Mouse (Mus musculus) brain, embryonic 14.5 days (tissue): Measurements from ENCODE around the gene 5730522E02Rik.

Experiments
- CTCF ChIP-seq: fragments of 200-500 bp; IDR thresholded peaks from 2 replicates; pipeline ENCODE4 v1.5.1; 2012; ENCODE audit warnings: inconsistent platforms, mild to moderate bottlenecking, moderate library complexity, borderline replicate concordance; ENCODE audit not compliant: insufficient read depth, insufficient read length; ENCODE audit errors: extremely low read depth
- POLR2A ChIP-seq: fragments of 200-500 bp; IDR thresholded peaks from 2 replicates; pipeline ENCODE4 v1.6.1; 2012; ENCODE audit warnings: mild to moderate bottlenecking, inconsistent platforms, borderline replicate concordance; ENCODE audit not compliant: poor library complexity, insufficient read depth, insufficient read length, severe bottlenecking; ENCODE audit errors: extremely low read depth

DNA sequence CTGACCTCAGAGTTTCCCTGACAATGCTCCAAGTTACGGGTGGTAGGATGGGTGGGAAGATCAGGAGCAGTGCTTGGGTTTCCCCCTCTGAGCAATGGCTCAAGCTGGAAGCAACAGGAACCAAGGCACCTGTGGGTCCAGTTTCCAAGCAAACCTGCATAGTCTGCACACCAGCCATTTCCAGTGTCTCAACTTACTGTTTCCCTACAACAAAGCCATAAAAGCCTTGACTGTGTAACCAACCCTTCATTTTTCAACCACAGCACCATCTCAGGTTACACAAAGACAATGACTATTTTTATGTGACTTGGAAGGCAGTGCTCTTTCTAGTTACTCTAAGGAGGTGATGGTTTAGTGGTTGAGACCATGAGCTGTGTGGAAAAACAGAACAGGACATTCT lies 530.7 kb downstream of the 5730522E02Rik start:
- TF ChIP-seq CTCF (no peak), POLR2A (no peak)
